Mouse (Mus musculus): Measurements from ENCODE around the gene Gins2.

GRCm38 (mm10) chr8:120548313-120548761, 40.8 kb downstream of the Gins2 start:
- no peak for TF ChIP-seq CTCF (IDR thresholded peaks at IDR 0.05; ENCODE audit: control insufficient read depth, insufficient read depth, insufficient replicate concordance, low read depth, low read length)
- no peak for TF ChIP-seq POLR2A (IDR thresholded peaks at IDR 0.05; ENCODE audit: control insufficient read depth, low read depth, low read length)

Data from testis, adult 2 months (tissue).